Mouse (Mus musculus): ENCODE results near the gene Scgb1a1.

Gene Scgb1a1

GRCm38 (mm10) chr19:9040649-9041048, 47.1 kb downstream of the Scgb1a1 start:
- no peak for DNase-seq (ENCODE audit: low spot score)

- DNase-seq (ENCODE audit: low spot score), result no peak
Observed at GRCm38 (mm10) chr19:9039928-9040327, 47.8 kb downstream of the Scgb1a1 start.

- DNase-seq (ENCODE audit: low spot score), result no peak
Observed at GRCm38 (mm10) chr19:9039266-9039665, 48.5 kb downstream of the Scgb1a1 start.

GRCm38 (mm10) chr19:9038136-9038535, 49.6 kb downstream of the Scgb1a1 start:
- DNase-seq (ENCODE audit: low spot score), result no peak

GRCm38 (mm10) chr19:9035101-9035500, 52.7 kb downstream of the Scgb1a1 start:
- DNase-seq (ENCODE audit: low spot score), result no peak

GRCm38 (mm10) chr19:9034480-9034879, 53.3 kb downstream of the Scgb1a1 start:
- DNase-seq (ENCODE audit: low spot score), result no peak

Data from urinary bladder, postnatal 14 days (tissue).